Mouse (Mus musculus) intestine, postnatal 0 days (tissue): Measurements from ENCODE around the gene Hils1. TPM values are rescaled to one million over a fixed set of nuclear protein-coding genes. Genes with fewer than 3 reads are reported as not detected.
"Not testable (repeated sequence)": the region's sequence is repeated elsewhere in the genome, so short reads cannot be mapped to it uniquely, and the experiment has no call there.

Experiments used
- ATAC-seq: fragments of 200-750 bp; cut with Nextera tagmentation; 2 replicates; pipeline ENCODE4 v1.8.0; 2017; ENCODE audit warnings: mild to moderate bottlenecking, moderate TSS enrichment, moderate library complexity
- H3K27ac ChIP-seq: fragments of 300-500 bp; sonication (generic); 2 replicates; pipeline ENCODE4 v1.5.1; 2014; ENCODE audit warnings: mild to moderate bottlenecking, low read depth, low read length, moderate library complexity
- H3K27me3 ChIP-seq: fragments of 300-500 bp; sonication (generic); replicated peaks from 2 replicates; pipeline ENCODE4 v1.6.1; 2014; ENCODE audit warnings: low read length, mixed read lengths; ENCODE audit not compliant: control insufficient read depth, insufficient read depth
- H3K36me3 ChIP-seq: fragments of 300-500 bp; sonication (generic); 2 replicates; pipeline ENCODE4 v1.6.1; 2014; ENCODE audit warnings: mild to moderate bottlenecking, moderate library complexity; ENCODE audit not compliant: control insufficient read depth, insufficient read depth
- H3K4me1 ChIP-seq: fragments of 300-500 bp; sonication (generic); replicated peaks from 2 replicates; pipeline ENCODE4 v1.6.1; 2014; ENCODE audit warnings: antibody characterized with exemption, low read length, mixed read lengths; ENCODE audit not compliant: control insufficient read depth, insufficient read depth
- H3K4me2 ChIP-seq: fragments of 300-500 bp; sonication (generic); replicated peaks from 2 replicates; pipeline ENCODE4 v1.6.1; 2014; ENCODE audit warnings: low read depth, mild to moderate bottlenecking, moderate library complexity
- H3K4me3 ChIP-seq: fragments of 300-500 bp; sonication (generic); 2 replicates; pipeline ENCODE4 v1.5.1; 2014; ENCODE audit warnings: low read depth, low read length
- H3K9ac ChIP-seq: fragments of 300-500 bp; sonication (generic); 2 replicates; pipeline ENCODE4 v1.6.1; 2014; ENCODE audit warnings: mild to moderate bottlenecking, low read depth, low read length
- H3K9me3 ChIP-seq: fragments of 300-500 bp; sonication (generic); 2 replicates; pipeline ENCODE4 v1.6.1; 2016; ENCODE audit warnings: mixed run types; ENCODE audit not compliant: control insufficient read depth
- CTCF ChIP-seq: sonication (generic); IDR thresholded peaks from 2 replicates; pipeline ENCODE4 v1.5.1; 2016; ENCODE audit warnings: low read depth, mild to moderate bottlenecking, control low read depth, antibody characterized with exemption, moderate library complexity
- WGBS: fragments of 180-500 bp; shearing (Covaris S2); extraction: QIAGEN DNeasy Blood & Tissue Kit; methylation state at CpG from one replicate; pipeline ENCODE4 v1.1.7; 2014; 5-methylcytosine and 5-hydroxymethylcytosine counted together
- polyA plus RNA-seq: library from polyadenylated mRNA; unstranded; fragments of >200 nt; fragmentation: Nextera tagmentation; extraction: Ambion mirVana; gene quantifications from 2 replicates; pipeline ENCODE4 v1.2.1, GENCODE M21; 2015

The Hils1 gene
- polyA plus RNA-seq, 1 experiment from 2014 or later: not detected

GRCm38 (mm10) chr11:95010141-95010739 is 42.8 kb downstream of the Hils1 start:
- Histone ChIP-seq H3K4me1 (peaks cover 8% of the 10 kb centered on the region), H3K9me3 (no peaks in the 10 kb centered on the region), H3K36me3 (peaks cover 7% of the 10 kb centered on the region; the same call in 1 of the 2 replicates), H3K4me2 (peak overlapping the region; percentile 86), H3K27me3 (0 out of 2 replicates have a peak, but pooled peaks cover 4% of the 10 kb centered on the region), H3K27ac (peak overlapping the region; percentile 66; the same call in 1 of the 2 replicates), H3K9ac (peak overlapping the region; percentile 58), H3K4me3 (peak overlapping the region; percentile 55)
- no peak for ATAC-seq
- TF ChIP-seq CTCF: no peak
- 4% methylated on average over 35 of the region's 40 CpGs for WGBS

DNA sequence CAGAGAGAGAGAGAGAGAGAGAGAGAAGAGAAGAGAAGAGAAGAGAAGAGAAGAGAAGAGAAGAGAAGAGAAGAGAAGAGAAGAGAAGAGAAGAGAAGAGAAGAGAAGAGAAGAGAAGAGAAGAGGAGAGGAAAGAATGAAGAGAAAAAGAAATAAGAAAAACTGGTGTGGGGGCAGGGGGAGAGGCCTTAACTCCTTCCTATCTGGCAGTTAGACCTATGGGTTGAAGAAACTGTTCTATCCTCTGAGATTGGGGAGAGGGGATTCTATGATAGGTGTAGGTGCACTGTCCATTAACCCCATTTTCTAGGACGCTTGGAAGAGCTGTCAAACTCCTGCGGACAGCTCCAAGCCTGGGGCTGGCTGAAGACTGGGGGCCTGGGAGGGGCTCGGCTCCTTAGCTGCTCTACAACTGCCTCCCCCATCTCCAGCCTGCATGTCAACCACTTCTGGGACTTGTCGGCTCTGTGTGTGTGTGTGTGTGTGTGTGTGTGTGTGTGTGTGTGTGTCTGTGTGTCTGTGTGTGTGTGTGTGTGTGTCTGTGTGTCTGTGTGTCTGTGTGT is 43.5 kb downstream of the Hils1 start:
- H3K27ac ChIP-seq, H3K27me3 ChIP-seq, H3K36me3 ChIP-seq, ATAC-seq, H3K9me3 ChIP-seq, H3K4me1 ChIP-seq, H3K9ac ChIP-seq: not testable (repeated sequence)
- WGBS: 32% methylated on average over 4 of the region's 4 CpGs
- Histone ChIP-seq H3K4me3 (0 out of 2 replicates have a peak overlapping the region, but pooled peaks have one; percentile 0), H3K4me2 (peak overlapping the region; percentile 86)

- no peak overlapping the region for H3K9ac ChIP-seq
- H3K36me3 ChIP-seq: no peaks in the 10 kb centered on the region
- no peaks in the 10 kb centered on the region for H3K9me3 ChIP-seq
- no peak overlapping the region for H3K4me3 ChIP-seq
- no peak overlapping the region for H3K27ac ChIP-seq
- ATAC-seq: no peak
- peak overlapping the region; percentile 86 for H3K4me2 ChIP-seq
- H3K4me1 ChIP-seq: peaks cover 8% of the 10 kb centered on the region
- 28% methylated on average over 1 of the region's 1 CpGs for WGBS
- H3K27me3 ChIP-seq: 0 out of 2 replicates have a peak, but pooled peaks cover 4% of the 10 kb centered on the region
- no peak for TF ChIP-seq CTCF
These were observed 44.0 kb downstream of the Hils1 start for GRCm38 (mm10) chr11:95011416-95011815.

DNA sequence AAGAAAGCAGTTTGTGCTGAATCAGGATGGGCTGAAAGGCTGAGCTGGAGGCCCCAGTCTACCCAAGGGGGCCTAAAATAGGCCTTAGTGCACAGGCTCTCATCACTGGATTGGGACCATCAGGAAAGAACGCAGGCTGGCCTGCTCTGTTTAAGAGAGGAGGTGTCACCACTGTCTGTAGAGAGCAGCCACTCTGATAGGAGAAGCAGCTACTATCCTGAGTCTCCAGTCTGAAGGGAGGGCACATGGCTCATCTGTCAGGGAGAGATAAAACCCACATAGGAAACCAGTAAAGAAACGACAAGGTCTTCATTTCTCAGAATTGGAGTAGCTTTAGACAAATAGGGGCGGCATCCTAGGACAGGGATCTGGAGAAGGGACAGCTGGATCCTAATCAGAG is 44.7 kb downstream of the Hils1 start:
- Histone ChIP-seq H3K9me3 (no peaks in the 10 kb centered on the region), H3K4me2 (no peak overlapping the region), H3K4me1 (peaks cover 6% of the 10 kb centered on the region), H3K4me3 (no peak overlapping the region), H3K36me3 (no peaks in the 10 kb centered on the region), H3K9ac (no peak overlapping the region), H3K27me3 (0 out of 2 replicates have a peak, but pooled peaks cover 4% of the 10 kb centered on the region), H3K27ac (no peak overlapping the region)
- TF ChIP-seq CTCF: no peak
- ATAC-seq: no peak
- 49% methylated on average over 3 of the region's 3 CpGs for WGBS

DNA sequence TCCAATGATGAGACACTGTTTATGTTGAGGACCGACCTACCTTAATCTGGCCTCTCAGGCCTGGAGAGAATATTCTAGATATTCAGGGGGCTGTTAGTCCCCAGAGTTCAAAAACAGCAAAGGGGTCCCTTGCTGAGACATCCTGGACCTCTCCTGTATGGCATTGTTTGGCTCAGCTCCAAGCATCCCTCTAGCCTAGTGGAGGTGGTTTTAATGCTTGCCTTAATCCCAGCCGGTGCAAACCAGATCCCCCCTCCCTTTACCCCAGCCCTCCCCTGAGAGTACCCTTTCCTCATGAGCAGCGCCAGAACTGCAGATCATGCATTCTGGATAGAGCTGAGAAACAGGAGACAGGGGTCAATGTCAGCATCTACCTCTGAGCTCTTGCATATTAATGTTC is 45.1 kb downstream of the Hils1 start:
- H3K36me3 ChIP-seq: no peaks in the 10 kb centered on the region
- H3K27me3 ChIP-seq: 0 out of 2 replicates have a peak, but pooled peaks cover 4% of the 10 kb centered on the region
- TF ChIP-seq CTCF: no peak
- no peak overlapping the region for H3K27ac ChIP-seq
- WGBS: 51% methylated on average over 3 of the region's 3 CpGs
- H3K9ac ChIP-seq: no peak overlapping the region
- H3K4me1 ChIP-seq: peaks cover 3% of the 10 kb centered on the region; the same call in 1 of the 2 replicates
- no peak overlapping the region for H3K4me2 ChIP-seq
- no peaks in the 10 kb centered on the region for H3K9me3 ChIP-seq
- ATAC-seq: no peak
- no peak overlapping the region for H3K4me3 ChIP-seq

DNA sequence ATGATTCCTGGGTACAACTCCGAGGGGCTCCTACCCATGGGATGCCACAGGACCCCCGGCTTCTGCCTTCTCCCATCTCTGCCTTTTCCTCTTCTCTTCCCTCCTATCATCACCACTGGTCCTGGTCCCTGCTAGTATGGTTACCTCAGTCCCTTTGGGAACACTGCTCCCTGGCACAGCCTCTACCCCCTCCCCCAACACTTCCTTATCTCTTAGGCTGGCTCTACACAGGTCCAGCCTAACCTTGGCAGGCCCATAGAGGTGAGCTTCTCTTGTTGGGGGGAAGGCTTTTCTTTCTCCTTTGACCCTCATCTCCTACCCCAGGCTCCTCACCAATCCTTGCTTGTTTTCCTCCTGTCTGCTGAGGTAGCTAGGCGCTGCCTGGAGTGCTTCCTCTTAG is 48.1 kb downstream of the Hils1 start:
- 65% methylated on average over 3 of the region's 3 CpGs for WGBS
- Histone ChIP-seq H3K27me3 (0 out of 2 replicates have a peak, but pooled peaks cover under 1% of the 10 kb centered on the region), H3K27ac (no peak overlapping the region), H3K9ac (no peak overlapping the region), H3K4me3 (no peak overlapping the region), H3K4me2 (no peak overlapping the region), H3K9me3 (no peaks in the 10 kb centered on the region), H3K4me1 (no peaks in the 10 kb centered on the region), H3K36me3 (no peaks in the 10 kb centered on the region)
- no peak for ATAC-seq
- no peak for TF ChIP-seq CTCF

Other genes with a start within 250 kb of the Hils1 start
- gene Cdc34b, start 225.8 kb upstream of the Hils1 start, polyA plus RNA-seq: 0.13 TPM in 1 of 2 replicates, not detected in the other
- gene Tmem92, start 184.9 kb upstream of the Hils1 start, polyA plus RNA-seq: not detected in 2 replicates
- gene Col1a1, start 31.4 kb upstream of the Hils1 start, polyA plus RNA-seq: 338 and 367 TPM in 2 replicates
- gene Sgca, start 8.7 kb downstream of the Hils1 start, polyA plus RNA-seq: 0.18 and 0.55 TPM in 2 replicates
- 6.3 and 7.1 TPM in 2 replicates for gene Ppp1r9b, start 23.4 kb downstream of the Hils1 start, polyA plus RNA-seq
- 6.5 and 6.9 TPM in 2 replicates for gene Samd14, start 42.3 kb downstream of the Hils1 start, polyA plus RNA-seq
- gene Pdk2, start 73.8 kb downstream of the Hils1 start, polyA plus RNA-seq: 53.2 and 57.4 TPM in 2 replicates
- gene Itga3, start 109.2 kb downstream of the Hils1 start, polyA plus RNA-seq: 51.3 and 57.9 TPM in 2 replicates
- gene Dlx3, start 152.5 kb downstream of the Hils1 start, polyA plus RNA-seq: 0.30 and 0.44 TPM in 2 replicates
- gene Dlx4, start 178.7 kb downstream of the Hils1 start, polyA plus RNA-seq: not detected in 2 replicates